Mouse (Mus musculus) lung, postnatal 0 days (tissue): ENCODE data around the gene Flcn. TPM values are rescaled to one million over a fixed set of nuclear protein-coding genes. Genes with fewer than 3 reads are reported as not detected.

Experiments used
- ATAC-seq: fragments of 200-750 bp; cut with Nextera tagmentation; 2 replicates; pipeline ENCODE4 v1.8.0; 2017; ENCODE audit warnings: moderate library complexity
- DNase-seq: peaks from one replicate; pipeline ENCODE4 v3.0.0-alpha.2; 2016; ENCODE audit warnings: low spot score
- H3K27ac ChIP-seq: fragments of 300-500 bp; sonication (generic); 2 replicates; pipeline ENCODE4 v1.5.1; 2014; ENCODE audit warnings: antibody characterized with exemption, mild to moderate bottlenecking, low read length, mixed read lengths
- H3K27me3 ChIP-seq: fragments of 300-500 bp; sonication (generic); replicated peaks from 2 replicates; pipeline ENCODE4 v1.6.1; 2014; ENCODE audit warnings: low read length, mixed read lengths; ENCODE audit not compliant: insufficient read depth
- H3K36me3 ChIP-seq: fragments of 300-500 bp; sonication (generic); 2 replicates; pipeline ENCODE4 v1.6.1; 2014; ENCODE audit warnings: low read length, mixed read lengths; ENCODE audit not compliant: insufficient read depth
- H3K4me1 ChIP-seq: fragments of 300-500 bp; sonication (generic); 2 replicates; pipeline ENCODE4 v1.6.1; 2014; ENCODE audit warnings: antibody characterized with exemption, low read depth, low read length, mixed read lengths; ENCODE audit not compliant: insufficient read depth
- H3K4me2 ChIP-seq: fragments of 300-500 bp; sonication (generic); replicated peaks from 2 replicates; pipeline ENCODE4 v1.6.1; 2014; ENCODE audit warnings: low read depth, mild to moderate bottlenecking, low read length, moderate library complexity, mixed read lengths
- H3K4me3 ChIP-seq: fragments of 300-500 bp; sonication (generic); 2 replicates; pipeline ENCODE4 v1.5.1; 2014; ENCODE audit warnings: low read depth, low read length
- H3K9ac ChIP-seq: fragments of 300-500 bp; sonication (generic); replicated peaks from 2 replicates; pipeline ENCODE4 v1.6.1; 2014; ENCODE audit warnings: low read depth, mild to moderate bottlenecking
- H3K9me3 ChIP-seq: fragments of 300-500 bp; sonication (generic); 2 replicates; pipeline ENCODE4 v1.6.1; 2016; ENCODE audit warnings: low read length, mixed read lengths
- CTCF ChIP-seq: IDR thresholded peaks from 2 replicates; pipeline ENCODE4 v1.5.1; 2016; ENCODE audit warnings: antibody characterized with exemption, mild to moderate bottlenecking
- EP300 ChIP-seq: IDR thresholded peaks from 2 replicates; pipeline ENCODE4 v1.6.1; 2016; ENCODE audit warnings: antibody characterized with exemption, mild to moderate bottlenecking, control low read depth
- WGBS: fragments of 180-500 bp; shearing (Covaris S2); extraction: QIAGEN DNeasy Blood & Tissue Kit; methylation state at CpG from one replicate; pipeline ENCODE4 v1.1.7; 2014; 5-methylcytosine and 5-hydroxymethylcytosine counted together
- polyA plus RNA-seq: library from polyadenylated mRNA; unstranded; fragments of >200 nt; fragmentation: Nextera tagmentation; extraction: Ambion mirVana; gene quantifications from 2 replicates; pipeline ENCODE4 v1.2.1, GENCODE M21; 2015

Gene Flcn
- polyA plus RNA-seq, 1 experiment from 2014 or later: 57.4 TPM

DNA sequence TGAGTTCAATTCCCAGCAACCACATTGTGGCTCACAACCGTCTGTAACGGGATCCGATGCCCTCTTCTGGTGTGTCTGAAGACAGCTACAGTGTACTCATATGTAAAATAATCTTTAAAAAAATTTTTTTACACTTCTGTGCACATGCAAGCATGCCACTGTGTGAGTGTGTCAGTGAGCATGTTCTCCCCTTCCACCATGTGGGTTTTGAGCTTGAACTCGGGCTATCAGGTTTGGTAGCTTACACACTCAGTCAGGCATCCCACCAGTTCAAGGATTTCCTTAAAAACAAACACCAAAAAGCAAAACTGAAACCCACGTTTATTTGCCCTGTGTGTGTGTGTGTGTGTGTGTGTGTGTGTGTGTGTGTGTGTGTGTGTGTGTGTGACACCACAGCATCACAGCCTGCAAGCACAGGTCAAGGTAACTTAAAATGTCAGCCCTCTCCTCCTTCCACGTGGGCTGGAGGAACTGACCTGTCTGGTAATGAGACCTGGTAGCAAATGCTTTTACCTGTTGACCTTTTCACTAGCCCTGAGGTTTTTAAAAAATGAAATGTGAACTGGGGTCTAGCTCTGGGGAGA, 5.8 kb upstream of the Flcn start:
- DNase-seq (no peak), ATAC-seq (no peak)
- H3K27ac ChIP-seq: no peak overlapping the region
- no peaks in the 10 kb centered on the region for H3K9me3 ChIP-seq
- peaks cover 25% of the 10 kb centered on the region for H3K36me3 ChIP-seq
- H3K27me3 ChIP-seq: no peaks in the 10 kb centered on the region
- no peak overlapping the region for H3K9ac ChIP-seq
- no peak overlapping the region for H3K4me2 ChIP-seq
- no peak overlapping the region for H3K4me3 ChIP-seq
- 80% methylated on average over 6 of the region's 6 CpGs for WGBS
- no peaks in the 10 kb centered on the region for H3K4me1 ChIP-seq
- TF ChIP-seq EP300 (no peak), CTCF (no peak)

DNA sequence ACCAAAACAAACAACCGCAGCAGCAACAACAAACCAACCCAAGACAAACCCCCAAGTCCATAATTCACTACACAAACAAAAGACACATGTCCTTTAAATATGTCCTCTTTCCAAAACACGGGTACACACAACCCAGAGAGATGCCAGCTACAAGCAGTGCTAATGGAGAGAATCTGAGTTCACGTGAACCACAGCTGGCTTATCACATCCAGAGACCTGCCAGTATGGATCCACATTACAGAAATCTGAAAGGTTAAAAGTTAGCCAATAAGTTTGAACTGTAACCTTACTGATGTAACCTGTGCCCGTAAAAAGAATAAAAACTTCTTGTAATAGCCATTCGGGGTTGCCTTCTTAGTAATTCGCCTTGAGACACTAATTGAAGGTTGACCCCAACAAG, 5.1 kb upstream of the Flcn start:
- DNase-seq (no peak), ATAC-seq (no peak)
- WGBS: 87% methylated on average over 6 of the region's 6 CpGs
- no peak overlapping the region for H3K27ac ChIP-seq
- H3K4me1 ChIP-seq: no peaks in the 10 kb centered on the region
- H3K4me3 ChIP-seq: no peak overlapping the region
- H3K9me3 ChIP-seq: no peaks in the 10 kb centered on the region
- no peaks in the 10 kb centered on the region for H3K27me3 ChIP-seq
- H3K4me2 ChIP-seq: no peak overlapping the region
- TF ChIP-seq CTCF (no peak), EP300 (no peak)
- no peak overlapping the region for H3K9ac ChIP-seq
- peaks cover 19% of the 10 kb centered on the region; the same call in 1 of the 2 replicates for H3K36me3 ChIP-seq

DNA sequence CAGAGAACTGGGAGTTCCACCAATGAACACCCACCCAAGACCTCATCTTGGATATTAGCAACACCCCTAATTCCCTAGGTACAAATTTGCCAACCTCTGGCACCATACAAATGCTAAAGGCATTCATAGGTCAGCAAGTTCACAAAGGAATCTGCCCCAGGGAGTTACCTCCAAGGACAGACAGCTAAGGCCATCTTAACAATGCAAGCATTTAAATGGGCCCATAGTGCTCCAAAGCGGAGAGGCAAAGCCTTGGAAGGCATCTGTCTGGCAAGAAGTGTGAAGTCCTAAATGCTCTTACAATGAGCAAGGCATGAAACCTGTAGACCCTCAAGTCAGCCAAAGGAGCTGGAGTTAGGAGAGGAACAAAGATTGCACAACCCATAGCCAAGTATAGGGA, 4.5 kb upstream of the Flcn start:
- H3K27ac ChIP-seq: no peak overlapping the region
- ATAC-seq (no peak), DNase-seq (peak; percentile 48)
- H3K4me2 ChIP-seq: no peak overlapping the region
- no peaks in the 10 kb centered on the region for H3K27me3 ChIP-seq
- TF ChIP-seq CTCF (no peak), EP300 (no peak)
- H3K9me3 ChIP-seq: no peaks in the 10 kb centered on the region
- 97% methylated on average over 1 of the region's 1 CpGs for WGBS
- H3K36me3 ChIP-seq: peaks cover 13% of the 10 kb centered on the region; the same call in 1 of the 2 replicates
- no peaks in the 10 kb centered on the region for H3K4me1 ChIP-seq
- no peak overlapping the region for H3K4me3 ChIP-seq
- no peak overlapping the region for H3K9ac ChIP-seq

DNA sequence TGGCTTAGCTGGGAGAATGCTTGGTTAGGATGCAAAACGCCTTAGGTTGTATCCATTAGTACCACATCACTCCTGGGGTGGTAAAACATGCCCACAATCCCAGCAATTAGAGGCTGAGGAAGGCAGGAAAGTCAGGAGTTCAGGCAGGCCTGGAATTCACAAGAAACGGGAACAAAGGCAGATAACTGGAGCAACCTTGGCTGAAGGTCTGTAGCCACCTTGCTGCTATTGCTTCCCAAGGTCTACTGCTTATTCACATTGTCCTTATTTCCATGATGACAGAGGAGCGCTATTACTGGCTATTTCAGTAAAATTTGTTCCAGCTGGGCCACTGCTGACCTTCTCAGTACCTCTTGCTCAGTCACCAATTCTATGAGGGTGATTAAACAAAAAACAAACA, 3.5 kb upstream of the Flcn start:
- no peak overlapping the region for H3K9ac ChIP-seq
- no peaks in the 10 kb centered on the region for H3K27me3 ChIP-seq
- peaks cover 6% of the 10 kb centered on the region; the same call in 1 of the 2 replicates for H3K4me1 ChIP-seq
- ATAC-seq: no peak
- WGBS: 61% methylated on average over 3 of the region's 3 CpGs
- no peak overlapping the region for H3K4me3 ChIP-seq
- DNase-seq: no peak
- H3K4me2 ChIP-seq: no peak overlapping the region
- no peak for TF ChIP-seq EP300
- TF ChIP-seq CTCF: no peak
- H3K27ac ChIP-seq: no peak overlapping the region
- H3K9me3 ChIP-seq: no peaks in the 10 kb centered on the region
- H3K36me3 ChIP-seq: peaks cover 7% of the 10 kb centered on the region; the same call in 1 of the 2 replicates

DNA sequence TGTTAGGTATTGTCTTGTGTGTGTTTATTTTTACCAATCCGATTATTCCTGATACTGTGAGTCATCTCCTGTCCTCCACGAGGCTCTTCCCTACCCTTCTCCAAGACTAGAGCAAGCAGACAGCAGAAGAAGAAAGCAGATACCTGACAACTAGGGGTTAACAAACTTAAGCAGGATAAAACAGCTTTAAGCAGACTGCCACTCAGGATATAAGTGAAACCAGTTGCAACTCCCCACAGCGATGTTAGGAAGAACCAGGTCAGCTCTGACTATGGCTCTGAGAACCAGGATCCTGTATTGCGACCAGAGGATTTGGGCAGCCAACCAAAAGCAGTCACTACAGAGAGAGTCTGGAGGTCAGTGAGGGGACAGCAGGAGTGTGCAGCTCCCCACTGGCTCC, 1.4 kb upstream of the Flcn start:
- Histone ChIP-seq H3K4me2 (0 out of 2 replicates have a peak overlapping the region, but pooled peaks have one; percentile 25), H3K9me3 (no peaks in the 10 kb centered on the region), H3K4me1 (peaks cover 6% of the 10 kb centered on the region; the same call in 1 of the 2 replicates), H3K4me3 (no peak overlapping the region), H3K27me3 (no peaks in the 10 kb centered on the region), H3K9ac (no peak overlapping the region), H3K36me3 (no peaks in the 10 kb centered on the region), H3K27ac (no peak overlapping the region)
- 32% methylated on average over 4 of the region's 4 CpGs for WGBS
- ATAC-seq (no peak), DNase-seq (peak; percentile 16)
- no peak for TF ChIP-seq EP300

DNA sequence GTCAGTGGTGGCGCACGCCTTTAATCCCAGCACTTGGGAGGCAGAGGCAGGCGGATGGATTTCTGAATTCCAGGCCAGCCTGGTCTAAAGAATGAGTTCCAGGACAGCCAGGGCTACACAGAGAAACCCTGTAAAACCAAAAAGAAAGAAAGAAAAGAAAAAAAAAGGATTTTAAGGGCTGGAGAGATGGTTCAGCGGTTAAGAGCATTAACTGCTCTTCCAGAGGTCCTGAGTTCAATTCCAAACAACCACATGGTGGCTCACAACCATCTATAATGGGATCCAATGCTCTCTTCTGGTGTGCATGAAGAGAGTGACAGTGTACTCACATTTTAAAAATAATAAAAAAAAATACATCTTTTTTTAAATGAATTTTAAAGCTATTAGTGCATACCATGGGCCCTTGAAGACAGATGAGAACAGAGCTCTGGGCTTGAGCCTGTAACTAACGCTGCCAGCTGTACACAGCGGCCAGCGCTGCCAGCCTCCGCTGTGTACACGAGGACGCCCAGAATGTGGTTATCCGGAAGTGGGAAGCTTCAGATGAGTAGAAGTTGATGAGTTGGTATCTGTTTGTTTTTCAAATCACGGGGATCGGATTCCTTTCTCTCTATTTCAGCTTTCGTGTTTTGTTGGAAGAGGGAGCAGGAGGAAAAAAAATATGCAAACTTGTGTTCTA, 803 bp upstream of the Flcn start:
- 43% methylated on average over 14 of the region's 14 CpGs for whole genome bisulfite sequencing
- Histone ChIP-seq H3K9ac (peak overlapping the region; percentile 99), H3K4me3 (peak overlapping the region; percentile 86), H3K27ac (peak overlapping the region; percentile 98), H3K27me3 (no peaks in the 10 kb centered on the region), H3K9me3 (no peaks in the 10 kb centered on the region), H3K4me1 (peaks cover 6% of the 10 kb centered on the region; the same call in 1 of the 2 replicates), H3K36me3 (no peaks in the 10 kb centered on the region), H3K4me2 (peak overlapping the region; percentile 61)
- no peak for ATAC-seq
- no peak for DNase-seq
- TF ChIP-seq CTCF: no peak
- TF ChIP-seq EP300: no peak; the same call in 1 of the 2 replicates
